Mouse (Mus musculus): Measurements from ENCODE around the gene Grip1. TPM values are rescaled to one million over a fixed set of nuclear protein-coding genes. Genes with fewer than 3 reads are reported as not detected.
A peak's percentile ranks its signal among the peaks of the same experiment; 100 is the strongest.

Grip1 gene
- total RNA-seq, 2 experiments from 2014 or later: not detected

DNA sequence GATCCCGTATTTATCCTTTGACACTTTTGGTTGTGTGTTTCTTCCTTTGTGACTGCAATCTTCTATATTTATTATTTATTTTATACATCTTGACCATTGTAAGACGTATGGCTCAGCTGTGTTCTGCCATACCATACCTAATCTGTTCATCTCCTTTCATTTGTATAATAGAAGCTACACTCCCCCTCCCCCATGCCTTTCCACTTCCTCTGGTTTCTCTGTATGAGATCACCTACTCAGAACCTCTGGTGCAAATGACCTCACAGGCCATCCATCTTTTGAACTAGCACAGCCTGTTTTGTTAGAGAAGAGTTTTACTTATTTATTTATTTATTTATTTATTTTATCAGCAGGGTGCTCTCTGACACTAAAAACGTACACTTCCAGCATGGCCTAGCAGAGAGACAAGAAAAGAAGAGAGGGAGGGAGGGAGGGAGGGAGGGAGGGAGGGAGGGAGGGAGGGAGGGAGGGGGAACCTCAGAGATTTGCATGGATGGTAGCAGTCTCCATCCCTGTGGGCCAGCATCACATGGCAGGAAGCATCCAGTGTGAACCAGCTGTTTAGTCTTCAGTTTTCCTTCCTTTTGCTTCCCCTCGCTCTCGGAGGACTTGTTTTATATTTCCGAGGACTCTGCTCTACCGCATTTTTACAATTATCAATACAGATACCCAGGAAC is 207.2 kb downstream of the Grip1 start:
- Histone ChIP-seq H3K4me3 (no peak overlapping the region), H3K27ac (no peak overlapping the region)
- intact Hi-C loops (cut with DNase I): no loop called here
- no peak for DNase-seq
- no peak for TF ChIP-seq CTCF (IDR thresholded peaks at IDR 0.05)

DNA sequence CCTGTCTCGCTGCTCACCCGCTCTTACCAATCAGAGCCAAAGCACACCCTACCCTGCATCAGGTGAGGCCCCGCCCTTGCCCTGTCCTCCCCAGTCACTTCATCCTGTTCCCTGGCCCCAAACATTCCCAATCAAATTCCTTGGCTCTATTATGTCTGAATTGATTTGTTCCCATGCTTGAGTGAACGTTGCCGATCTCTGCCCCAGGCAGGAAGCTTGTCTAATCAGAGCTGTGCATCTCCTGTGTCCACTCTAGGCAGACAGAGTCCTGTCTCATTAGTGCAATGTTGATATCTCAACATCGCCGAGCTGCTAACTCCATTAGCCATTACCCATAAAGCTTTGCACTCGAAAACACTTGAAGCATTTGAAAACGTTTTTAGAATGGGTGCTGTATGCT is 210.0 kb downstream of the Grip1 start:
- no peak overlapping the region for H3K27ac ChIP-seq
- DNase-seq: no peak

DNA sequence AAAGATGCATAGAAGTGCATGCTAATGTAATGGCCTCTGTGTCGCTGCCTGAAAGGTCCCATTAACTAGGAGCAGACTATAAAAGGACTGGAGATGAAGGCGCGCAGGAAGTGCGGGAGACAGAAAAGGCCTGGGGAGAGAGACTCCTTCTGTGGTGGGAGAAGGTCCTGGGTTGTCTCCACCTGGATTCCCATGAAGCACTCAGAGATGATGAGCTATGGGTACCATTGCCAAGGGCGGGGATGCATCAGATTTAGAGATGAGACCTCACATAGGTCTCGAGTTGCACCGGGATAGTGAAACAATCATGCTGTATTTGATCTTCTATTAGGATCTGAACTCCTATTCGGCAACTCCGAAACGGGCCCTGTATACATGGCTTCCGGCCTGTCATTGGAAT is 212.8 kb downstream of the Grip1 start:
- DNase-seq: no peak
- intact Hi-C loops (cut with DNase I): no loop called here
- H3K4me3 ChIP-seq: no peak overlapping the region
- H3K27ac ChIP-seq: no peak overlapping the region
- TF ChIP-seq CTCF (IDR thresholded peaks at IDR 0.05): no peak

More for the DNA sequence above, 210.0 kb downstream of the Grip1 start:
- intact Hi-C loops (cut with DNase I): no loop called here
- TF ChIP-seq CTCF (IDR thresholded peaks at IDR 0.05): no peak
- no peak overlapping the region for H3K4me3 ChIP-seq

DNA sequence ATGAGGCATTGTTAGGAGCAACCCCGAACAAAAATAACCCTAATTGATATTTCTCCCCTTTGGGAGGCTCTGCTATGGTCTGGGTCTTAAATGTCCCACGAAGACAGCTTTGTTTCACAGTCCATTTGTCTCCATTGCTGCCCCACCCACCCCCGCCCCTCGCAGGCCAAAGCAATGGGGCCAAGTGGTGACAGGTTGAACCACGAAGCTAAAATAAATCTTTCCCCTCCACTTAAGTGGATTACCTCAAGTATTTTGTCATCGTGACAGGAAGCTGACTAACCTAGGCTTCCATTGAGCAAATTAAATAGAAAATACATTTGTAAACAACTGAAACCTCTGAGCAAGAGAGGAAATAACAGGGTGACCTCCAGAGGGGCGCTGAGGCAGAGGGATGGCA is 216.8 kb downstream of the Grip1 start:
- no peak for TF ChIP-seq CTCF (IDR thresholded peaks at IDR 0.05)
- no peak overlapping the region for H3K4me3 ChIP-seq
- DNase-seq: no peak
- H3K27ac ChIP-seq: no peak overlapping the region
- intact Hi-C loops (cut with DNase I): no loop called here

DNA sequence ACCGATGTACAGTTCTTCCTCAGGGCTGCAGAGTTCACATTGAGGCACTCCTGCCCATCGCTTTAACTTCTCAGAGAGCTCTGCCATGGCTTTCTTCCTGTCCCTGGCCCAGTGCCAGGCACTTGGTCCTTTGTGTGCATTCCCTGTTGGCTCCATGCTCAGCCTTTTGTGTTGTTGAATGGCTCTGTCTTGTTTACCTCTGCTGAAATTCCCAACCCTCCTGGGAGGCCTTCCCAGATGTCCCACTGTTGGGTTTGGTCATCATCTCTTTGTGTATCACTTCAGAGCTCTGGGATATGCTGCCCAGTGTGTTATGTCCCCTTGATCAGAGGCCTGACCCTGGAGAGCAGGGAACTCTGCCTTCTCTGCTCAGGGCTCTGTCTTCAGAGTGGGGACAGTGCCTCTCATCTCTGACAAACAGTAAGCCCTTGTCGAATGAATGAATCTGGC is 230.8 kb downstream of the Grip1 start:
- DNase-seq: no peak
- no peak for TF ChIP-seq CTCF (IDR thresholded peaks at IDR 0.05)
- Histone ChIP-seq H3K4me3 (no peak overlapping the region), H3K27ac (no peak overlapping the region)
- intact Hi-C loops (cut with DNase I): no loop called here

DNA sequence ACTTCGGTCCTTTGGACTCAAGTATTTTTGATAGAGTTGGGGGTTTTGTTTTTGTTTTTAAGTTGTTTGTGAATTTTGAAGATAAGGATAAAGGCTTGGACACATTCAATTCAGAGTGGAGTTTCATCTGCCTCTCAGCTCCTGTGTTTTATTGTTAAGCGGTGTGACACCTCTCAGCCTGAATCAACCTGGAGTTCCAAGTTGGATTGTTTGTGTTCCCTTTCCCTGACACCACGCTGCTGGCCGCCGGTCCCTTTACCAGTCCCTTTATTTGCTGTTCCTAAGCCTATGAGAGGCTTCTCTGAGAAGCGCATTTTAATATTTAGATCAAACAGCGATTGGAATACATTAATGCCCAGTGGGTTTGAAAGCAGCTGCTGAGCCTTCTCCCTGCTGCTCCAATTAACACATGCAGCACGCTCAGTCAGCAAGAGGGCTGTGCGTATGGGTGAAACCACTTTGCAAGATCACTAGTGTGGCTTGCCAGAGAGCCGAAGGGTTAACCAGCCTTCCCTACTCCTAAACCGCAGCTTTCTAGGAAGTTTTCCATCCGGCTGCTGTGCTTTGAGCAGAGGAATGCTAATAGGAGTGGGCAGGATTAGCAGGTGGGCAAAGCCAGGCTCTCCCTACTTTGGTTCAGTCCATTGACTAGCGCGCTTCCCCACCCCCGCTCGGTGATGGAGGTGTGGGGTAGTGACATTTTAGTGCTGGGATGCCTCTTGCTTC is 237.9 kb downstream of the Grip1 start:
- TF ChIP-seq CTCF (IDR thresholded peaks at IDR 0.05): no peak
- Histone ChIP-seq H3K27ac (no peak overlapping the region), H3K4me3 (no peak overlapping the region)
- no peak for DNase-seq
- intact Hi-C loops (cut with DNase I): no loop called here

DNA sequence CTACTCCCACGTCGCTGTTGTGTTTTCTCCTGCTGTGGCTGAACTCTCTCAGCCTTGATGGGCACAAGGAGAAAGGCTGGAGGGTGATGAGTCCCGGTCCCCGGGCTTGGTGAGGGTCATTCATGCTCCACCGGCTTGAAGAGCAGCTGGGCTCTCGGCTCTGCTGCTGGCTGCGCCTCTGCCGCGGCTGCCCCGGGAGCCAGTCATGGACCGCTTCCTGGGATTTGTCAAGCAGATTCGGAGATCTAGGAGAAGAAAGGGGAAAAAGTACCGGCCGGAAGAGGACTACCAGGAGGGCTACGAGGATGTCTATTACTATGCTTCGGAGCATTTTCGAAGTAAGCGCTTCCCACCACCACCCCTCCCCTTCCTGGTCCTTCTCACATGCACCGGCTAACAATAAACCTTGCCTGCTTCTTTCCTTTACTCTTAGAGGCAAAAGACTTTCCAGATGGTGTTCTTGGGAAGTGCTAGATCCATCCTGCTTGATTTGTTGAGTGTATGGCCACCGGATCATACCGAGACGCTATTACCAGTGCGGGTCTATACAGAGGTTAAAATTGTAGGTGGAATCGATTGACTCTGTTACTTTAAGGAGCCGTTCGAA is 238.8 kb downstream of the Grip1 start:
- intact Hi-C loops (cut with DNase I): no loop called here
- TF ChIP-seq CTCF (IDR thresholded peaks at IDR 0.05): no peak
- H3K27ac ChIP-seq: no peak overlapping the region
- DNase-seq: no peak
- peak overlapping the region; percentile 36 for H3K4me3 ChIP-seq

DNA sequence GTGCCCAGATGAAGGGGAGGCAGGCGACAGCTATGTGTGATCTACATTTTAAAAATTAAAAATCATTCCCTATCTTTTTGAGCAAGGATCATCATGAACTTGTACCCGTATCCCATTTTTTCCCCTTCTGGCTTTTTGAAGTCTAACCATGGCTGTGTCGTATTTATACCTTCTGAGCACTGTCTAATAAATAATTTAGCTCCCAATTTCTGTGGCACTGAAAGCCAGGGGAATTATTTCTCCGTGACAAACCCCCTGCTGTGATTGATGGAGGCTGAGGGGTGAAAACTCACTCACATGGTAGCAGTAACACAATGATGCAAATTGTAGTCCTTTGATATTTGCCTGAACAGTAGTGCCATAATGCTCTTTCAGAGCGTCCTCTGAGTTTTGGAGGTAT is 239.8 kb downstream of the Grip1 start:
- H3K27ac ChIP-seq: no peak overlapping the region
- no peak for DNase-seq
- no peak for TF ChIP-seq CTCF (IDR thresholded peaks at IDR 0.05)
- intact Hi-C loops (cut with DNase I): no loop called here
- H3K4me3 ChIP-seq: no peak overlapping the region

DNA sequence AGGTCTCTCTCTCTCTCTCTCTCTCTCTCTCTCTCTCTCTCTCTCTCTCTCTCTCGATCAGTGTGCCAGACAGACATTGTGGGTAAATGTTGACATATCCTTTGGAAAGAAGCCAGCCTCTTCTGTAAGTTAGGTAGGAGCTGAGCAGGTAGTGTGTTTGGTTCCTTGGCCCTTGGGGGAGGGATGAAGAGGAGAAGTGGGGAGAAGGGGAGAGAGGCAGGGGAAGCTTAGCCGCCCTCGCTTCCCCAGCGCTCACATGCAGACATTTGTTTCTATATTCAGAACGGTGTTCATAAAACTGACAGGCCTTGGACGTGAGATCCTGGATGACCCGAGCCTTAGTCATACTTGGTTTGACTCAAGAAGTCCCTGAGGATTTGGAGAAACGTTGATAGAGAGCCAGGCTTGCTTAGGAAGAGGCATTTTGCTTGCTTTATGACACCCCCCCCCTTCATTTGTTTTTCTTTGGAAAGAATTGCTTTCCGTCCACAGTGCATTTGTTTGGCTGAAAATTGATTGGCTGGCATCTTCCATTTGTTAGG is 243.7 kb downstream of the Grip1 start:
- TF ChIP-seq CTCF (IDR thresholded peaks at IDR 0.05): no peak
- Histone ChIP-seq H3K27ac (no peak overlapping the region), H3K4me3 (no peak overlapping the region)
- DNase-seq: no peak
- intact Hi-C loops (cut with DNase I): no loop called here

DNA sequence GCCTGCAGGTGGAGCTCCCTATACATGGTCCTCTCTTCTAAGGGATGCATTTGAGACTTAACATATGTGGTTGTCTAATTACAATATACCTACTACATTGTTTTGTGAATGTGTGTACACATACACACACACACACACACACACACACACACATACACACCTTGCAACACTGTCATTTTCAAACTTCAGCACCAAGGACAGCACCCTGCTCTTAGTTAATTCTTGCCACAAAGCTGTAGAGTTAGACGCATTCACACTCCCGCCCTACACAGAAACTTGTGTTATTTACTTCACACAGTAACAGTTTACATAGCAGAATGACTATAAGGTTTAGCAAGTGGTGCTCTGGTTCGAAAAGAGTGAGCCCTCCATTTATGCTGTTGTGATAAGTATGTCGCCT is 251.7 kb downstream of the Grip1 start:
- intact Hi-C loops (cut with DNase I): no loop called here
- Histone ChIP-seq H3K27ac (no peak overlapping the region), H3K4me3 (no peak overlapping the region)
- DNase-seq: no peak
- TF ChIP-seq CTCF (IDR thresholded peaks at IDR 0.05): no peak

DNA sequence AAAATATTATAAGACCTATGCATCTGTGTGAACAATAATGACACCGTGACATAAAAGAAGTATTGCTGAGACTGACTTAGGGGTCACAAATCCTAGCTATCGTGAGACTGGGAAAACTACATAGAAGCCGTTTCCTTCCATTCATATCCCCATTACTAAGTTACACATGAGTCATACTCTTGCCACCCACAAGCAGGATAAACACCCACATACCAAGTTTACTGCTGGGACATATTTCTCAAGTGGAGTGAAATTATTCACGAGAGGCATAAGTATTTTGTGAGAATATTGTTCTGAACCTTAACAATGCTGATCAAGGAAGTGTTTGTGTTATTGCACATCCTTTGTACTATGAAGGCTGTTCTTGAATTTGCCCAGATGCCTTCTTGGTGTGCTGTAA is 252.7 kb downstream of the Grip1 start:
- H3K27ac ChIP-seq: no peak overlapping the region
- no peak overlapping the region for H3K4me3 ChIP-seq
- intact Hi-C loops (cut with DNase I): no loop called here
- no peak for DNase-seq
- TF ChIP-seq CTCF (IDR thresholded peaks at IDR 0.05): no peak

DNA sequence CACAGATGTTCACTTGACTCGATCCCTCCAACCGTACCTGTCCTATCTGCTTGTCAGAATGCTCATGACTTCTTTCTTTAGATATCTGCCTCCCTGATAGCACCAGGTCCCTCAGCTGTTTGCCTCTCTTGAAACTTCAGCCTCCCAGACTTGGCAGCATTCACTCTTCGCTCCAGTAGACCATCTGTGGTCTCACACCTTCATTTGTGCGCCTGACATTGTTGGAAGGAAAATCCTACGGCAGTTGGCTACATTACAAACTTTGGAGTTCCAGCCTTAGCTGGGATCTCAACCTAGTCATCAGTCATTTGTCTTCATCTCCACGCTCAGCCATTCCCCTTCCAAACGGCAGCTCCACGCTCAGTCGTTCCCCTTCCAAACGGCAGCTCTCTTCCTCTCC is 253.4 kb downstream of the Grip1 start:
- intact Hi-C loops (cut with DNase I): no loop called here

DNA sequence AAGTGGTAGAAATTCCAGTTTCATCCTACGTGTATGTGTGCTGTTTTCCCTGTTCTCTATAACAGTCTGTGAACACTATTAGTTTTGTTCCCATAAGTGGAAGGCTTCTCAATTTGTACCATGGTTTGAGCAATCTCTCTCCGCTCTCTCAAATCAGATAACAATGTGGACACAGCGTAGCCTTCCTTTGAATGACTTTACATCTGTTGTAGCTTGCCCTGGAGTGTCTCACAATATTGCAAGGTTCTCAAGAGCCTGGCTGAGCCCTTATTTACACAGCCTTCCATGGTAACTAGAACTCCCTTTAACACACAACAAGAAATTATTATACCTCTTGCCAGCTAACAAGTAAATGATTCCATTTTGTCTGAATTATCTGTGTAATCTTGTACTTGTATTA is 268.3 kb downstream of the Grip1 start:
- no peak overlapping the region for H3K4me3 ChIP-seq
- intact Hi-C loops (cut with DNase I): no loop called here
- H3K27ac ChIP-seq: no peak overlapping the region
- no peak for TF ChIP-seq CTCF (IDR thresholded peaks at IDR 0.05)
- no peak for DNase-seq

More for the DNA sequence above, 253.4 kb downstream of the Grip1 start:
- TF ChIP-seq CTCF (IDR thresholded peaks at IDR 0.05): no peak
- H3K4me3 ChIP-seq: no peak overlapping the region
- H3K27ac ChIP-seq: no peak overlapping the region
- no peak for DNase-seq
